Mouse (Mus musculus): ENCODE measurements around the gene Edem3.

GRCm38 (mm10) chr1:151726358-151726757 is 28.8 kb upstream of the Edem3 start:
- no peak for TF ChIP-seq POLR2A (IDR thresholded peaks at IDR 0.05; ENCODE audit: extremely low read depth, insufficient read depth, low read length)
- TF ChIP-seq CTCF (IDR thresholded peaks at IDR 0.05; ENCODE audit: extremely low read depth, insufficient read depth, low read length), result no peak

All from cortical plate, adult 2 months (tissue).